Mouse (Mus musculus) testis, adult 2 months (tissue): Measurements from ENCODE around the gene Mafg. TPM values are rescaled to one million over a fixed set of nuclear protein-coding genes. Genes with fewer than 3 reads are reported as not detected.

ENCODE experiments used
- H3K27ac ChIP-seq: fragments of 200-500 bp; 2 replicates; pipeline ENCODE4 v1.5.1; 2012; ENCODE audit warnings: low read depth, low read length; ENCODE audit not compliant: control insufficient read depth, insufficient read depth
- H3K27me3 ChIP-seq: fragments of 200-500 bp; 2 replicates; pipeline ENCODE4 v1.6.1; 2012; ENCODE audit warnings: mild to moderate bottlenecking, low read length, moderate library complexity; ENCODE audit not compliant: control insufficient read depth, insufficient read depth
- H3K36me3 ChIP-seq: fragments of 200-500 bp; 2 replicates; pipeline ENCODE4 v1.6.1; 2012; ENCODE audit warnings: mild to moderate bottlenecking, low read length; ENCODE audit not compliant: control insufficient read depth, insufficient read depth
- H3K4me1 ChIP-seq: fragments of 200-500 bp; 2 replicates; pipeline ENCODE4 v1.6.1; 2012; ENCODE audit warnings: low read length; ENCODE audit not compliant: control insufficient read depth, insufficient read depth
- H3K4me3 ChIP-seq: fragments of 200-500 bp; 2 replicates; pipeline ENCODE4 v1.5.1; 2012; ENCODE audit warnings: low read depth, mild to moderate bottlenecking, low read length, moderate library complexity, mixed read lengths; ENCODE audit not compliant: control insufficient read depth
- CTCF ChIP-seq: fragments of 200-500 bp; IDR thresholded peaks from 2 replicates; pipeline ENCODE4 v1.5.1; 2012; ENCODE audit warnings: low read depth, mild to moderate bottlenecking, inconsistent platforms, low read length, moderate library complexity; ENCODE audit not compliant: control insufficient read depth, insufficient read depth, insufficient replicate concordance
- POLR2A ChIP-seq: fragments of 200-500 bp; IDR thresholded peaks from 2 replicates; pipeline ENCODE4 v1.6.1; 2012; ENCODE audit warnings: low read depth, mild to moderate bottlenecking, inconsistent platforms, low read length, moderate library complexity; ENCODE audit not compliant: control insufficient read depth
- polyA plus RNA-seq: library from polyadenylated mRNA; depleted of rRNA; stranded (reverse); fragments of >200 nt; gene quantifications from 2 replicates; pipeline ENCODE4 v1.2.3, GENCODE M21; 2012

Mafg gene
- polyA plus RNA-seq, 1 experiment, result 9.5 TPM

DNA sequence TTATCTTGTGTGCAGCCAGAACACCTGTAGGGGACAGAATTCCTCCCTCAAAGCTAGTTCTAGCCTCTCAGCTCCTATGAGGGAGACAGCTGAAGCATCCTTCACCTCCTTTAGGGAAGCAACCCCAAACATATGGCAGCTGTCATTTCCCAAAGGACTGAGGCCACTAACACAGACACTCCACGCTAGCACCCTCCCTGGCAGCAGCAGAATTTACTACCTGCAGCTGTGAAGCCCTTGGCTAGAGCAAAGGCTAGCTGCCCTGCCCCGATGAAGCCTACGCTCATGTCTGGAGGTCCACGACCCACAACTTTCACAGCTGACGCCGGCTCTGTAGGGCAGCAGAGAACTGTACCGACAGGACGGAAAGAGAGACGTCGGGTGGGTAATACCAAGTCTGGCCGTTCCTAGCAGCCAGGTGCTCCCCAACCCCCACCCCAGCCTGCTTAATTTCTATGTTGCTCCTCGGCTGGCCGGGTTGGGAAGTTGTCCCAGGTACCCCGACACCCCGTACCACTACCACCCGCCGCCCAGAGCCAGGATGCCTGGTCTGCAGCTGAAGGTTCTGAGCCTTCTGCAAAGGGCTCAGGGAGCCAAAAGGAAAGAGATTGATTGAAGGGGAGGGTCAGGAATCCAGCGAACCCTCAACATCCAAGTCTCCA is 9.7 kb upstream of the Mafg start:
- Histone ChIP-seq H3K27me3 (no peaks in the 10 kb centered on the region), H3K27ac (no peak overlapping the region), H3K36me3 (no peaks in the 10 kb centered on the region), H3K4me1 (peaks cover 14% of the 10 kb centered on the region), H3K4me3 (peak overlapping the region; percentile 54)
- TF ChIP-seq POLR2A (no peak), CTCF (no peak)

DNA sequence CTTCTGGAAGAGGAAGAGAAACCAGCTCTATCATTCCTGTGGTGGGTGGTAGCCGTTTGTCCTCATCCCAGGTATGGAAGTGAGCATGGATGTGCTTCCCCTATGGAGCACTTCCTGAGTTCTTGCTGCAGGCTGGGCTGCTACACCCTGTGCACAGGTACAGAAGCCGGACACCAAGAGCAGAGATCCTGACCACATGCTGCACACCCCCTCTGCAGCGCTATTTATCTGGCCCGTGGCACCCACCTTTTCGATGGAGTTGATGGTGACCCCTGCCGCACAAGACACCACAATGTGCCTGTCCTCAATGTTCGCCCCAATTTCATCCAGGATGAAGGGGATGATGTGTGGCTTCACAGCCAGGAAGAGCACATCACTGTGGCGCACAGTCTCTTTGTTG is 8.5 kb upstream of the Mafg start:
- no peaks in the 10 kb centered on the region for H3K27me3 ChIP-seq
- peaks cover 8% of the 10 kb centered on the region for H3K4me1 ChIP-seq
- no peak overlapping the region for H3K27ac ChIP-seq
- H3K36me3 ChIP-seq, result no peaks in the 10 kb centered on the region
- H3K4me3 ChIP-seq, result no peak overlapping the region
- TF ChIP-seq CTCF (no peak), POLR2A (no peak)

DNA sequence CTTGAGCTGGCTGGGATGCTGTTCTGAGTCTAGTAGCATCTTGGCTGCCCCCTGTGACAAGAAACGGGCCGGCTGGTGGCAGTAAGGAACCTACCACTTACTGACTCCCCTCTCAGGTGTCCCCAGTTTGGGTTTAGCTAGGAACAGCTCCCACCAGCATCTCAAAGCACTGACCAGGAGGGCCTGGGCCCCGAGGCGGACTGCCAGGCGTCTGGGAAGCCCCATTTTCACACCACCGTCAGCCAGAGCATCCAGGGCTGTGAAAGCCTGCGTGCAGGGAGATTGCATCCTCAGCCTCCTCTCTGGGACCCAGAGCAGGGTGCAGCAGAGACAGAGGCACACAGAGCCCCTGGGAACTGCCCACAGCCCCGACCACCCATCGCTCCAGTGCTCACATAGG is 7.9 kb upstream of the Mafg start:
- Histone ChIP-seq H3K4me1 (peaks cover 8% of the 10 kb centered on the region), H3K27ac (no peak overlapping the region), H3K4me3 (no peak overlapping the region), H3K36me3 (no peaks in the 10 kb centered on the region), H3K27me3 (no peaks in the 10 kb centered on the region)
- no peak for TF ChIP-seq CTCF
- no peak for TF ChIP-seq POLR2A

DNA sequence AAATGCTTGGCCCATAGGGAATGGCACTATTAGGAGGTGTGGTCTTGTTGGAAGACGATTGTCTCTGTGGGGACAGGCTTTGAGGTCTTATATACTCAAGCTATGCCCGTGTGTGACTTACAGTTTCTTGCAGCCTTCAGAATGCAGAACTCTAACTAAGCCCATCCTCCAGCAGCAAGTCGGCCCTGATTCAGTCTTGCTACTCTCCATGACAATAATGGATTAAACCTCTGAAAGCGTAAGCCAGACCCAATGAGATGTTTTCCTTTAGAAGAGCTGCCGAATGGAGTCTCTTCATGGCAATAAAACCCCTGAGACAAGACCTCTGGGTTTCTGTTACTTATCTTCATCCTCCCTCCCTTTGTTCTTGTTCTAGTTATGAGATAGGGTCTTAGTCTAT is 1.4 kb upstream of the Mafg start:
- no peak for TF ChIP-seq POLR2A
- TF ChIP-seq CTCF, result no peak
- H3K36me3 ChIP-seq, result no peaks in the 10 kb centered on the region
- no peak overlapping the region for H3K27ac ChIP-seq
- peaks cover 16% of the 10 kb centered on the region for H3K4me1 ChIP-seq
- no peaks in the 10 kb centered on the region for H3K27me3 ChIP-seq
- H3K4me3 ChIP-seq, result no peak overlapping the region

DNA sequence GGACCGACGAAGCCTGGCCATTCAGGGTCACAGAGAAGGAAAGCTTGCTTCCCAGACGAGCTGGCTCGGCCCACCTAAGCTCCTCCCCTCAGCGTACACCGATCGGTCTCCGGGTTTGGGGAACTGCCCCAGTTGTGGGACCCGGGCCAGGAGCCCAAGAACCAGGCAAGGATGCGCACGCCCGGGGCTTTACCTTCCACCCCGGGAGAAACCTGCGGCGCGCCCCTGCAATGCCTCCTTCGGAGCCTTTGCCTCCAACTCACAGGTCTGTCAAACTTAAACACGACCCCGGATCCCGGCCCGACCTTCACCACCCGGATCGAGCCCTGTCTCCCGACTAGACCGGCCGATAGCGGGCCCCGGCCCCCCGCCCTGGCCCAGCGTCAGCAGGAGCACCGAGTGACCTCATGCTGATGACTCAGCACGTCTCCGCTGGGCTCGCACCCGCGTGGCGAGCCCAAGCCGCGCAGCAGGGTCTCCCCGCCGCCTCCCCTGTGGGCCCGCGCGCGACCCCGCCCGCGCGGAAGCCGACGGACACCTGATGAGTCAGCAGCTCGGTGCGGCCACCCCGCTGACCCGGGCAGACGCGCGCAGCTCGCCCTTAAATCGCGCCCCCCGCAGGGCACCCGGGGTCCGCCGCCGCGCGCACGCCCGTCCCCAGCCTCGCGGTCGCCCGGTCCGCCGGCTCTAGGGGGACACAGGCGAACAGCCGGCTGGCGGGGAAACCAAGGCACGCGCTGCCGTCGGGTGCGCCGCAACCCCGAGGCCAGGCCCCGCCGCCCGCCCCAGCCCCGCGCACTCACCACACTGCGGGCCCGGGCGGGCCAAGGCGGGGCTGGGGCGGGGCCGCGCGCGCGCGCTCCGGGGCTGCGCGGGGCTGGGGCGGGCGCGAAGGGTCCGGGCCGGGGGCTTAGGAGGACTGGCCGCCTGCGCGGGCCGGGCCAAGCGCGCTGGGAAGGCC is 561 bp downstream of the Mafg start:
- H3K36me3 ChIP-seq, result no peaks in the 10 kb centered on the region
- H3K27ac ChIP-seq, result peak overlapping the region; percentile 71
- no peaks in the 10 kb centered on the region for H3K27me3 ChIP-seq
- no peak for TF ChIP-seq POLR2A
- no peak for TF ChIP-seq CTCF
- peak overlapping the region; percentile 84 for H3K4me3 ChIP-seq
- H3K4me1 ChIP-seq, result peaks cover 16% of the 10 kb centered on the region

DNA sequence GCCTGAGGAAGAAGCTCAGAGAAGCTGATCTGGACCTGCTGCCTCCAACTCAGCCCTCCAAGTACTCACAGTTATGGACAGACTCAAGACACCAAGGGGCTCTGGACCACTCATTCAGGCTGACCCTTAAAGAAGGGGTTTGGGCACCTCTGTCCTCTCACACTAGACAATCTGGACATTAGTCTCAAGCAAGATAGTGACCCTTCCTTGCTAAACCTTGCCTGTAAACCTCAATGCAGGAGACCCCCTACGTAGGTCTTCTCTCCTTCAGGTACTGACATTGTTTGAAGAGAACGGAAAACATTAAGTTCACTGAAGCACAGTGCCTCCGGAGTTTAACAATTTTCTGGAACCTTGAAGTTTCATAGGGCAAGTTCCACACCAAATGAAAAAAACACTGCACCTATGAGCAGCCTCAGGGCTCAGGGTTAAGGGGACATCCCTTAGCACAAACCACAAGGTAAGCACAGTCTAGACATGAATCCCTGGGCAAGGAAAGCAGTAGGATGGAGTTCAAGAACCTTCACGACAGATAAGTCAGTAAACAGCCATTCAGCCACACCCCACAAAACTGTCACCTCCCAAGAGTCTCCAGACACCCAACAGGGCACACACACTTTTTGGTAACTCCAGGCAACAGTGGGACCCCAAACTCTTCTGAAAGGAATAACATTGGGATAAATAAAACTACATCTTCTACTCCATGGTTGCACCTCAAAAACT is 1.5 kb downstream of the Mafg start:
- peaks cover 16% of the 10 kb centered on the region for H3K4me1 ChIP-seq
- no peak overlapping the region for H3K4me3 ChIP-seq
- H3K27me3 ChIP-seq, result no peaks in the 10 kb centered on the region
- H3K27ac ChIP-seq, result no peak overlapping the region
- TF ChIP-seq CTCF, result no peak
- TF ChIP-seq POLR2A, result no peak
- no peaks in the 10 kb centered on the region for H3K36me3 ChIP-seq
